Mouse (Mus musculus) megakaryocyte, embryonic 14.5 days (primary cell): ENCODE results near the gene Cd163.

ENCODE experiments used
- FLI1 ChIP-seq: IDR thresholded peaks from 2 replicates; pipeline ENCODE4 v1.6.1; 2012; ENCODE audit warnings: low read length, inconsistent platforms, mixed read lengths
- GATA1 ChIP-seq: IDR thresholded peaks from 3 replicates; pipeline ENCODE4 v1.6.1; 2012; ENCODE audit warnings: mixed read lengths, low read length, inconsistent platforms, borderline replicate concordance

DNA sequence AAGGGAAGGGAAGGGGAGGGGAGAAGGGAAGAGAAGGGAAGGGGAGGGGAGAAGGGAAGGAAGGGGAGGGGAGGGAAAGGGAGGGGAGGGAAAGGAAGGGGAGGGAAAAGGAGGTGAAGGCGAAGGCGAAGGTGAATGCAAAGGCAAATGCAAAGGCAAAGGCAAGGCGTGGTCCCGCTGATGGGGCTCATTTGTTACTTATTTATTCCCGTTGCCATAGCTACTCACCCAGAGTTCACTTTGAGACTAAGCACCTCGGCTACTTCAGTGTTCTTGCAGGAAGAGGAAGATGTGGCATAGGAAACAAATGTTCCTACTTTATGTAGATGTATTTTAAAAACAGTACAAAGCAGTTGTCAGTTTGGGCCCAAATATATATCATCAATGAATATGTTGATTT is 56.1 kb downstream of the Cd163 start:
- TF ChIP-seq FLI1 (no peak), GATA1 (no peak)
